Mouse (Mus musculus): ENCODE data around the gene Luc7l2. TPM values are rescaled to one million over a fixed set of nuclear protein-coding genes. Genes with fewer than 3 reads are reported as not detected.

Gene Luc7l2
- polyA plus RNA-seq (2014; fragmentation: Nextera tagmentation; extraction: Ambion mirVana) = 38.0 and 52.6 TPM in 2 replicates

GRCm38 (mm10) chr6:38551062-38551988 lies at the start of gene Luc7l2:
Gene Luc7l2, plus strand, starts transcription at chr6:38551334.
- Histone ChIP-seq H3K4me2 (replicated peaks; ENCODE audit: low read depth, low read length) (peak within 1 kb of the TSS; percentile 76), H3K27ac (ENCODE audit: low read depth, low read length) (peak within 1 kb of the TSS; percentile 98), H3K9ac (ENCODE audit: low read depth, low read length) (peak within 1 kb of the TSS; percentile 90), H3K9me3 (ENCODE audit: control insufficient read depth, low read length) (no peaks in the 10 kb centered on the region), H3K27me3 (ENCODE audit: control insufficient read depth, insufficient read depth, low read length) (no peaks in the 10 kb centered on the region), H3K4me1 (replicated peaks; ENCODE audit: control insufficient read depth, insufficient read depth, low read length) (no peaks in the 10 kb centered on the region), H3K36me3 (ENCODE audit: control insufficient read depth, insufficient read depth, low read length) (no peaks in the 10 kb centered on the region), H3K4me3 (ENCODE audit: low read depth, low read length) (peak within 1 kb of the TSS; percentile 74)
- ATAC-seq (ENCODE audit: low FRiP score) = peak; percentile 93
- WGBS = under 1% methylated on average over 90 of the region's 98 CpGs
- DNase-seq (ENCODE audit: low spot score) = peak; percentile 97

GRCm38 (mm10) chr6:38512096-38512495 lies 39.0 kb upstream of the Luc7l2 start:
- Histone ChIP-seq H3K36me3 (ENCODE audit: control insufficient read depth, insufficient read depth, low read length) (no peaks in the 10 kb centered on the region), H3K4me3 (ENCODE audit: low read depth, low read length) (no peak overlapping the region), H3K9ac (ENCODE audit: low read depth, low read length) (no peak overlapping the region), H3K9me3 (ENCODE audit: control insufficient read depth, low read length) (no peaks in the 10 kb centered on the region), H3K27me3 (ENCODE audit: control insufficient read depth, insufficient read depth, low read length) (no peaks in the 10 kb centered on the region), H3K4me2 (replicated peaks; ENCODE audit: low read depth, low read length) (no peak overlapping the region), H3K27ac (ENCODE audit: low read depth, low read length) (no peak overlapping the region), H3K4me1 (replicated peaks; ENCODE audit: control insufficient read depth, insufficient read depth, low read length) (no peaks in the 10 kb centered on the region)
- WGBS = 94% methylated on average over 1 of the region's 1 CpGs
- DNase-seq (ENCODE audit: low spot score) (no peak), ATAC-seq (ENCODE audit: low FRiP score) (no peak)

GRCm38 (mm10) chr6:38512830-38513229 lies 38.3 kb upstream of the Luc7l2 start:
- Histone ChIP-seq H3K36me3 (ENCODE audit: control insufficient read depth, insufficient read depth, low read length) (no peaks in the 10 kb centered on the region), H3K9ac (ENCODE audit: low read depth, low read length) (no peak overlapping the region), H3K4me1 (replicated peaks; ENCODE audit: control insufficient read depth, insufficient read depth, low read length) (no peaks in the 10 kb centered on the region), H3K4me3 (ENCODE audit: low read depth, low read length) (no peak overlapping the region), H3K27me3 (ENCODE audit: control insufficient read depth, insufficient read depth, low read length) (no peaks in the 10 kb centered on the region), H3K4me2 (replicated peaks; ENCODE audit: low read depth, low read length) (no peak overlapping the region), H3K9me3 (ENCODE audit: control insufficient read depth, low read length) (no peaks in the 10 kb centered on the region), H3K27ac (ENCODE audit: low read depth, low read length) (no peak overlapping the region)
- ATAC-seq (ENCODE audit: low FRiP score) = no peak
- DNase-seq (ENCODE audit: low spot score) = no peak

DNA sequence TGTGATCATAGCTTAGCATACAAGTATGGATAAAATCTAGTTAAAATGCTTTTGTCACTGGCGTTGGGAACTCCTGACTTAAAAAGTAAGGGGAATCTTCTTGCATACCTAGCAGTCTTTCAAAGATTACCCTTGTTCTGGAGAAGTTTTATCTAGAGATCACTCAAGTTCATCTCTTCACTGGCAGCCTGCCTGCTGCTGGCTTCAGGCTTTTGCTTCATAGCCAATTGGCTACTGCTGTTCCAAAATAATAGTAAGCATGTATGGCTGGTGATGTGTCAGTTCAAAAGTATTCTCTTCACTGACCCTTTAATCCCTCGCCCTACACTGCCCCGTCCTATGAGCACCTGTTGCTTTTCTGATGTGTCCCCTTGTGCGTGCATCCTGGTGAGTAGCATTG lies 35.9 kb upstream of the Luc7l2 start:
- Histone ChIP-seq H3K36me3 (ENCODE audit: control insufficient read depth, insufficient read depth, low read length) (no peaks in the 10 kb centered on the region), H3K4me2 (replicated peaks; ENCODE audit: low read depth, low read length) (no peak overlapping the region), H3K4me1 (replicated peaks; ENCODE audit: control insufficient read depth, insufficient read depth, low read length) (no peaks in the 10 kb centered on the region), H3K9me3 (ENCODE audit: control insufficient read depth, low read length) (no peaks in the 10 kb centered on the region), H3K27me3 (ENCODE audit: control insufficient read depth, insufficient read depth, low read length) (no peaks in the 10 kb centered on the region), H3K9ac (ENCODE audit: low read depth, low read length) (no peak overlapping the region), H3K4me3 (ENCODE audit: low read depth, low read length) (no peak overlapping the region), H3K27ac (ENCODE audit: low read depth, low read length) (no peak overlapping the region)
- ATAC-seq (ENCODE audit: low FRiP score) = no peak
- DNase-seq (ENCODE audit: low spot score) = no peak
- WGBS = 92% methylated on average over 4 of the region's 4 CpGs

GRCm38 (mm10) chr6:38523851-38524250 lies 27.3 kb upstream of the Luc7l2 start:
- H3K9ac ChIP-seq (ENCODE audit: low read depth, low read length) = no peak overlapping the region
- no peaks in the 10 kb centered on the region for H3K27me3 ChIP-seq (ENCODE audit: control insufficient read depth, insufficient read depth, low read length)
- H3K4me3 ChIP-seq (ENCODE audit: low read depth, low read length) = no peak overlapping the region
- no peak for ATAC-seq (ENCODE audit: low FRiP score)
- WGBS = 27% methylated on average over 8 of the region's 8 CpGs
- H3K27ac ChIP-seq (ENCODE audit: low read depth, low read length) = no peak overlapping the region
- no peaks in the 10 kb centered on the region for H3K9me3 ChIP-seq (ENCODE audit: control insufficient read depth, low read length)
- no peaks in the 10 kb centered on the region for H3K4me1 ChIP-seq (replicated peaks; ENCODE audit: control insufficient read depth, insufficient read depth, low read length)
- no peak for DNase-seq (ENCODE audit: low spot score)
- no peaks in the 10 kb centered on the region for H3K36me3 ChIP-seq (ENCODE audit: control insufficient read depth, insufficient read depth, low read length)
- no peak overlapping the region for H3K4me2 ChIP-seq (replicated peaks; ENCODE audit: low read depth, low read length)

GRCm38 (mm10) chr6:38531211-38531820 lies 19.8 kb upstream of the Luc7l2 start:
- H3K4me2 ChIP-seq (replicated peaks; ENCODE audit: low read depth, low read length) = no peak overlapping the region
- peak; percentile 28 for DNase-seq (ENCODE audit: low spot score)
- no peaks in the 10 kb centered on the region for H3K36me3 ChIP-seq (ENCODE audit: control insufficient read depth, insufficient read depth, low read length)
- no peak for ATAC-seq (ENCODE audit: low FRiP score)
- H3K9me3 ChIP-seq (ENCODE audit: control insufficient read depth, low read length) = no peaks in the 10 kb centered on the region
- WGBS = 69% methylated on average over 5 of the region's 5 CpGs
- no peaks in the 10 kb centered on the region for H3K27me3 ChIP-seq (ENCODE audit: control insufficient read depth, insufficient read depth, low read length)
- H3K9ac ChIP-seq (ENCODE audit: low read depth, low read length) = no peak overlapping the region
- H3K4me1 ChIP-seq (replicated peaks; ENCODE audit: control insufficient read depth, insufficient read depth, low read length) = no peaks in the 10 kb centered on the region
- H3K27ac ChIP-seq (ENCODE audit: low read depth, low read length) = no peak overlapping the region
- H3K4me3 ChIP-seq (ENCODE audit: low read depth, low read length) = no peak overlapping the region

DNA sequence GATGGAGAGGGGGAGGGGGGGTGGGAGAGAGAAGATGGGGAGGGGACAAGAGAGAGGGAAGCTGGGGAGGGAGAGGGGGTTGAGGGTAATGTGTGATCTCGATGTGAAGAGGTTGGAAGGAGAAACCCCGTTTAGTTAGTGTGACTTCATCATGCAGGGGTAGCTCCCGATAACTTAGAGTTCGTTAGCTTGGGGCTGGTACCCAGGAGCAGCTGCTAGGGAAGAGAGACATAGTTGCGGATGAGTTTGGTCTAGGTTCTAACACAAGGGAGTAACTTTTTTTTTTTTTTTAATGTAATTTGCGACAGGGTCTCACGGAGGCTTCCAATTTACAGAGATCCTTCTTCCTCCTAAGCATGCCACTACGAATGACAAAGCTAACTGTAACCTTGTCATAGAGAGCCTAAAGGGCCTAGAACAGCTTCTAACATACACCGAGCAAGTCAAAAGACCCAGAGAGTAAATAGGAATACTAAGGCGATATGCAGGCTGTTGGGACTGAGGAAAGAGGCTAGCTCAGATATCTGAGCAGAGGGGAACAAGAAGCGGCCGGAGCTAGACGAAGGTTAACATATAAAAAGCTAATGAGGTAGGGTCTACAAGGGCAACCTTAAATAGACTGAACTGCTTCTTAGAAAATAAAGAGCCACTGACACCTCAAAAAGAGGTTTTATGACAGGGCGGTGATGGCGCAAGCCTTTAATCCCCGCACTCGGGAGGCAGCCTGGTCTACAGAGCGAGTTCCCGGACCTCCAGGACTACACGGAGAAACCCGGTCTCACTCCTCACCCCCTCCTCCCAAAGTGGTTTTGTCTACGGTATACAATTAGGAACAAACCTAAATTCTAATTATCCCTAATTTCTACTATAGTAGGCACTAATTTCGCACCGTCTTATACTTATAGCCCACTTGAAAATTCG lies 18.4 kb upstream of the Luc7l2 start:
- no peaks in the 10 kb centered on the region for H3K9me3 ChIP-seq (ENCODE audit: control insufficient read depth, low read length)
- WGBS = 9% methylated on average over 25 of the region's 25 CpGs
- H3K4me2 ChIP-seq (replicated peaks; ENCODE audit: low read depth, low read length) = peak overlapping the region; percentile 75
- ATAC-seq (ENCODE audit: low FRiP score) (peak; percentile 62), DNase-seq (ENCODE audit: low spot score) (peak; percentile 26)
- no peaks in the 10 kb centered on the region for H3K27me3 ChIP-seq (ENCODE audit: control insufficient read depth, insufficient read depth, low read length)
- peak overlapping the region; percentile 82 for H3K4me3 ChIP-seq (ENCODE audit: low read depth, low read length)
- H3K36me3 ChIP-seq (ENCODE audit: control insufficient read depth, insufficient read depth, low read length) = no peaks in the 10 kb centered on the region
- H3K9ac ChIP-seq (ENCODE audit: low read depth, low read length) = peak overlapping the region; percentile 80
- no peaks in the 10 kb centered on the region for H3K4me1 ChIP-seq (replicated peaks; ENCODE audit: control insufficient read depth, insufficient read depth, low read length)
- H3K27ac ChIP-seq (ENCODE audit: low read depth, low read length) = peak overlapping the region; percentile 94

Measured in hindbrain, embryonic 11.5 days (tissue).